Comparison of ENCODE assay signal across 15 mouse cellular contexts in the genomic region with DNA sequence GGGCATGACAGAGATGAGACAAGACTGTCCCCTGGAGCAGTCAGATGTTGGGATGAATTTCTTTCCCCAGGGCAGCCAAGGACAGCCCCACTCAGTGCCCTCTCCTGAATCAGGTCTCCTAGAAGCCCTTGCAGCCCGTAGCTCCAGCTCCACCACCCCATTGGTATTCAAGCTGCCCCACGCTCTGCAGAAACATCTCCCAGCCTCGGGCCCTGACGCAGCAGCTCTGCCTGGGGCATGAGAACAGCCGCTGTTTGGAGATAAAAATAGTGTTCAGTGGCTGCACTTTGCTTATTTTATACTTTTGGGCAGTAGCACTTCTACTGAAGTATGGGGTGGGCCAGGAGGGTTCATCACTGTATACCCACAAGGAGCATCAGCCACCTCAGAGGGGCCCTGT.
"Had no signal": no experiment of that assay in that cellular context is flagged by ENCODE, and none has a peak within 500 bp of the region (broad histone marks: within the 10 kb centered on the region; RNA-seq: fewer than 3 reads in every experiment).

No protein-coding gene starts in this region.

- H3K27ac ChIP-seq: limb, embryonic 12.5 days; liver, embryonic 13.5 days; lung, embryonic 15.5 days; macrophage; midbrain, embryonic 12.5 days; stomach, embryonic 15.5 days had no signal

- H3K9ac ChIP-seq: limb, embryonic 12.5 days; liver, embryonic 13.5 days; liver, postnatal 0 days; lung, embryonic 15.5 days; midbrain, embryonic 12.5 days; stomach, embryonic 15.5 days had no signal

- DNase-seq: kidney, adult 8-10 months; kidney, postnatal 36 days; liver; liver, embryonic 13.5 days; liver, postnatal 0 days; lung, postnatal 14 days; thymus, adult 2 months; thymus, postnatal 25 days had no signal

- H3K9me3 ChIP-seq: limb, embryonic 12.5 days; liver, embryonic 13.5 days; lung, embryonic 15.5 days; midbrain, embryonic 12.5 days; stomach, embryonic 15.5 days had no signal

- H3K4me1 ChIP-seq: liver, embryonic 13.5 days; lung, embryonic 15.5 days; megakaryocyte, embryonic 14.5 days; stomach, embryonic 15.5 days had no signal

- ATAC-seq: intestine, postnatal 0 days; liver, postnatal 0 days had no signal

- H3K36me3 ChIP-seq: limb, embryonic 12.5 days; liver, embryonic 13.5 days; lung, embryonic 15.5 days; midbrain, embryonic 12.5 days; stomach, embryonic 15.5 days had no signal

- H3K4me2 ChIP-seq: limb, embryonic 12.5 days; liver, embryonic 13.5 days; lung, embryonic 15.5 days; midbrain, embryonic 12.5 days; stomach, embryonic 15.5 days had no signal

- H3K27me3 ChIP-seq: limb, embryonic 12.5 days; liver, embryonic 13.5 days; lung, embryonic 15.5 days; megakaryocyte, embryonic 14.5 days; midbrain, embryonic 12.5 days; stomach, embryonic 15.5 days had no signal

- H3K4me3 ChIP-seq: limb, embryonic 12.5 days; liver, embryonic 13.5 days; lung, embryonic 15.5 days; megakaryocyte, embryonic 14.5 days; midbrain, embryonic 12.5 days; stomach, embryonic 15.5 days had no signal
